Comparison of ENCODE assay signal across 23 mouse cellular contexts in the genomic region with DNA sequence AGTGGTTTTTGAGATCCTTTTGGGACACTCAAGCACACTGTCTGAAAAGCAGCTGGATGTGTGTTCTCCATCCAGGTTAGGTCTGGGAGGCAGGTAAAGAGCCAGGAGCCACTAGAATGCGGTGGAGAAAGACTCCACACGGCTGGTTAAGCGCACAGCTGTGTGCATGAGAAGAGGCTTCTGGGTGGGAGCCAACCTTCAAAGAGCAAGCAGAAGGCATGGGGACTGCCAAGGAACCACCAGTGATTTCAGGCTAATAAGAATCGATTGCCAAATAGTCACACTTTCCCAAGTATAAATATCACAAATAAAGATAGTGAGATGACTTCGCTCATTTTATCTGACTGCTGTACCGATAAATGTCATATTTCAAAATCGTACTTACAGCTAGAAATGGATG. TPM values are rescaled to one million over a fixed set of nuclear protein-coding genes. Genes with fewer than 3 reads are reported as not detected.
A peak's percentile ranks its signal among the peaks of the same experiment; 100 is the strongest.
DNase-seq lines count a peak whose midpoint lies in the region; ATAC-seq and TF ChIP-seq lines count a peak whose summit lies in the region.
"Had no signal": no experiment of that assay in that cellular context is flagged by ENCODE, and none has a peak within 500 bp of the region (broad histone marks: within the 10 kb centered on the region; RNA-seq: fewer than 3 reads in every experiment).

No protein-coding gene starts in this region.

- H3K4me2 ChIP-seq in hindbrain, embryonic 15.5 days = no peak overlapping the region
- H3K4me2 ChIP-seq in hindbrain, embryonic 14.5 days (replicated peaks) = no peak overlapping the region
- H3K4me2 ChIP-seq in intestine, postnatal 0 days (replicated peaks; ENCODE audit: low read depth) = no peak overlapping the region
- H3K4me2 ChIP-seq: heart, embryonic 15.5 days; liver, embryonic 11.5 days; midbrain, embryonic 11.5 days; stomach, embryonic 15.5 days had no signal

- peaks cover 45% of the 10 kb centered on the region for H3K36me3 ChIP-seq in hindbrain, embryonic 15.5 days
- H3K36me3 ChIP-seq in hindbrain, embryonic 14.5 days (replicated peaks; ENCODE audit: control insufficient read depth, insufficient read depth) = peaks cover 50% of the 10 kb centered on the region
- H3K36me3 ChIP-seq in intestine, postnatal 0 days (ENCODE audit: control insufficient read depth, insufficient read depth) = no peaks in the 10 kb centered on the region
- H3K36me3 ChIP-seq: embryonic facial prominence, embryonic 10.5 days; heart, embryonic 15.5 days; limb, embryonic 10.5 days; stomach, embryonic 15.5 days had no signal

- H3K4me1 ChIP-seq in hindbrain, embryonic 15.5 days (replicated peaks) = no peaks in the 10 kb centered on the region
- no peaks in the 10 kb centered on the region for H3K4me1 ChIP-seq in hindbrain, embryonic 14.5 days (replicated peaks; ENCODE audit: control insufficient read depth, insufficient read depth, low read length)
- no peaks in the 10 kb centered on the region for H3K4me1 ChIP-seq in intestine, postnatal 0 days (replicated peaks; ENCODE audit: control insufficient read depth, insufficient read depth, low read length)
- H3K4me1 ChIP-seq: embryonic facial prominence, embryonic 10.5 days; heart, embryonic 15.5 days; limb, embryonic 10.5 days; stomach, embryonic 15.5 days had no signal

- no peak overlapping the region for H3K9ac ChIP-seq in hindbrain, embryonic 15.5 days
- H3K9ac ChIP-seq in hindbrain, embryonic 14.5 days = no peak overlapping the region
- H3K9ac ChIP-seq in intestine, postnatal 0 days (ENCODE audit: low read depth, low read length) = no peak overlapping the region
- H3K9ac ChIP-seq: heart, embryonic 15.5 days; liver, postnatal 0 days; stomach, embryonic 15.5 days had no signal

- no peak for TF ChIP-seq CTCF in intestine, postnatal 0 days (IDR thresholded peaks at IDR 0.05; ENCODE audit: low read depth)

- H3K27ac ChIP-seq in hindbrain, embryonic 15.5 days (replicated peaks) = 0 out of 2 replicates have a peak overlapping the region, but pooled peaks have one; percentile 25
- H3K27ac ChIP-seq in hindbrain, embryonic 14.5 days = no peak overlapping the region
- no peak overlapping the region for H3K27ac ChIP-seq in intestine, postnatal 0 days (ENCODE audit: low read depth, low read length)
- H3K27ac ChIP-seq: embryonic facial prominence, embryonic 10.5 days; heart, embryonic 15.5 days; left cerebral cortex, adult 2 months; limb, embryonic 10.5 days; stomach, embryonic 15.5 days had no signal

- H3K4me3 ChIP-seq in hindbrain, embryonic 15.5 days = no peak overlapping the region
- H3K4me3 ChIP-seq in hindbrain, embryonic 14.5 days (replicated peaks; ENCODE audit: low read length) = no peak overlapping the region
- H3K4me3 ChIP-seq in intestine, postnatal 0 days (ENCODE audit: low read depth, low read length) = no peak overlapping the region
- H3K4me3 ChIP-seq: embryonic facial prominence, embryonic 10.5 days; heart, embryonic 15.5 days; left cerebral cortex, adult 2 months; limb, embryonic 10.5 days; stomach, embryonic 15.5 days had no signal

- ATAC-seq in hindbrain, embryonic 15.5 days (ENCODE audit: low FRiP score, low read depth) = no peak
- no peak for ATAC-seq in hindbrain, embryonic 14.5 days (ENCODE audit: low FRiP score)
- ATAC-seq in intestine, postnatal 0 days = no peak
- ATAC-seq: liver, postnatal 0 days; lung, postnatal 0 days had no signal

- no peaks in the 10 kb centered on the region for H3K27me3 ChIP-seq in hindbrain, embryonic 15.5 days
- no peaks in the 10 kb centered on the region for H3K27me3 ChIP-seq in hindbrain, embryonic 14.5 days (ENCODE audit: control insufficient read depth, insufficient read depth, low read length)
- no peaks in the 10 kb centered on the region for H3K27me3 ChIP-seq in intestine, postnatal 0 days (replicated peaks; ENCODE audit: control insufficient read depth, insufficient read depth, low read length)
- H3K27me3 ChIP-seq: stomach, embryonic 15.5 days had no signal

- H3K9me3 ChIP-seq in hindbrain, embryonic 15.5 days = no peaks in the 10 kb centered on the region
- 0 out of 2 replicates have a peak, but pooled peaks cover 7% of the 10 kb centered on the region for H3K9me3 ChIP-seq in hindbrain, embryonic 14.5 days (ENCODE audit: control insufficient read depth, low read length)
- H3K9me3 ChIP-seq in intestine, postnatal 0 days (ENCODE audit: control insufficient read depth) = no peaks in the 10 kb centered on the region
- H3K9me3 ChIP-seq: embryonic facial prominence, embryonic 10.5 days; heart, embryonic 15.5 days; limb, embryonic 10.5 days; stomach, embryonic 15.5 days had no signal

- DNase-seq in hindbrain, embryonic 14.5 days (ENCODE audit: low spot score) = no peak
- peak; percentile 28 for DNase-seq in lung, postnatal 36 days
- DNase-seq in lung, postnatal 25 days (ENCODE audit: low spot score) = no peak
- DNase-seq in cerebellum, adult 9-10 months = peak; percentile 59
- DNase-seq in embryo, embryonic 11 days = no peak
- DNase-seq: adrenal gland, adult 2 months; heart, postnatal 36 days; kidney, adult 18-20 months; kidney, postnatal 4 days; liver, postnatal 0 days; right cerebral cortex, postnatal 25 days; thymus, postnatal 25 days had no signal

- WGBS in hindbrain, embryonic 15.5 days = 86% methylated on average over 7 of the region's 7 CpGs
- WGBS in hindbrain, embryonic 14.5 days = 89% methylated on average over 7 of the region's 7 CpGs
- 80% methylated on average over 7 of the region's 7 CpGs for WGBS in intestine, postnatal 0 days

RNA-seq across cellular contexts. Expression of gene Sema4f, which starts 13.0 kb away (rescaled TPM):
- 22.5 and 22.7 TPM in 2 replicates for polyA plus RNA-seq in hindbrain, embryonic 15.5 days (2015; fragmentation: Nextera tagmentation; extraction: Ambion mirVana)
- 14.0 and 14.4 TPM in 2 replicates for polyA plus RNA-seq in hindbrain, embryonic 14.5 days (2014; fragmentation: Nextera tagmentation; extraction: Ambion mirVana)
- 0.56 and 0.64 TPM in 2 replicates for polyA plus RNA-seq in intestine, postnatal 0 days (2015; fragmentation: Nextera tagmentation; extraction: Ambion mirVana)

RNA-seq across cellular contexts. Expression of gene M1ap, which starts 20.2 kb away (rescaled TPM):
- polyA plus RNA-seq in hindbrain, embryonic 15.5 days (2015; fragmentation: Nextera tagmentation; extraction: Ambion mirVana) = 0.61 TPM in 1 of 2 replicates, not detected in the other
- polyA plus RNA-seq in hindbrain, embryonic 14.5 days (2014; fragmentation: Nextera tagmentation; extraction: Ambion mirVana) = 0.16 TPM in 1 of 2 replicates, not detected in the other
- polyA plus RNA-seq in intestine, postnatal 0 days (2015; fragmentation: Nextera tagmentation; extraction: Ambion mirVana) = 0.16 TPM in 1 of 2 replicates, not detected in the other
- polyA plus RNA-seq: adrenal gland, adult 2 months; neural tube, embryonic 11.5 days had no signal

Comparison
In these comparisons a context has a peak if more than half of its experiments do, and no peak if none do; other contexts are left out.
1. DNase-seq: peak in lung, postnatal 36 days (single experiment) and cerebellum, adult 9-10 months (single experiment); none in hindbrain, embryonic 14.5 days (single experiment), lung, postnatal 25 days (single experiment) and embryo, embryonic 11 days (single experiment).